Mouse (Mus musculus): Measurements from ENCODE around the gene Cbr4.

- TF ChIP-seq EP300 (IDR thresholded peaks at IDR 0.05; ENCODE audit: low read length) = no peak
- TF ChIP-seq CTCF (conservative IDR thresholded peaks at IDR 0.05 in 1 of 2, IDR thresholded peaks at IDR 0.05 in 1 of 2; ENCODE audit: low read depth in 2 of 2, low read length in 2 of 2) = no peak
- TF ChIP-seq MAFK (IDR thresholded peaks at IDR 0.05; ENCODE audit: insufficient replicate concordance, low read length) = no peak
- TF ChIP-seq MAZ (IDR thresholded peaks at IDR 0.05; ENCODE audit: low read depth, low read length) = no peak
- TF ChIP-seq ZC3H11A (IDR thresholded peaks at IDR 0.05; ENCODE audit: low read depth, low read length) = no peak
- no peak for TF ChIP-seq PAX5 (IDR thresholded peaks at IDR 0.05; ENCODE audit: low read length)
Observed at GRCm38 (mm10) chr8:61533356-61533926, 45.9 kb downstream of the Cbr4 start.

All from CH12.LX (cell line).